Mouse (Mus musculus) forebrain, embryonic 13.5 days (tissue): Measurements from ENCODE around the gene Cyp4a30b. TPM values are rescaled to one million over a fixed set of nuclear protein-coding genes. Genes with fewer than 3 reads are reported as not detected.

Source experiments
- polyA plus RNA-seq: library from polyadenylated mRNA; unstranded; fragments of >200 nt; fragmentation: Nextera tagmentation; extraction: Ambion mirVana; gene quantifications from 2 replicates; pipeline ENCODE4 v1.2.1, GENCODE M21; 2015

Cyp4a30b gene
- polyA plus RNA-seq, 1 experiment from 2014 or later: not detected

Other genes with a start within 250 kb of the Cyp4a30b start
- gene Cyp4a29, start 210.5 kb upstream of the Cyp4a30b start, polyA plus RNA-seq: not detected in 2 replicates
- gene Cyp4a12a, start 153.6 kb upstream of the Cyp4a30b start, polyA plus RNA-seq: not detected in 2 replicates
- not detected in 2 replicates for gene Cyp4a12b, start 41.0 kb upstream of the Cyp4a30b start, polyA plus RNA-seq
- gene Cyp4a14, start 43.5 kb downstream of the Cyp4a30b start, polyA plus RNA-seq: not detected in 2 replicates
- gene Cyp4a10, start 65.7 kb downstream of the Cyp4a30b start, polyA plus RNA-seq: not detected in 2 replicates
- gene Cyp4a31, start 111.0 kb downstream of the Cyp4a30b start, polyA plus RNA-seq: not detected in 2 replicates
- gene Cyp4a32, start 148.4 kb downstream of the Cyp4a30b start, polyA plus RNA-seq: not detected in 2 replicates
- gene Cyp4b1, start 195.1 kb downstream of the Cyp4a30b start, polyA plus RNA-seq: 0.24 TPM in 1 of 2 replicates, not detected in the other